Mouse (Mus musculus) liver, embryonic 14.5 days (tissue): ENCODE measurements around the gene Kif3a. TPM values are rescaled to one million over a fixed set of nuclear protein-coding genes. Genes with fewer than 3 reads are reported as not detected.
A peak's percentile ranks its signal among the peaks of the same experiment; 100 is the strongest.

Source experiments
- ATAC-seq: fragments of 200-750 bp; cut with Nextera tagmentation; 2 replicates; pipeline ENCODE4 v1.8.0; 2017; ENCODE audit warnings: moderate number of reproducible peaks, mild to moderate bottlenecking, moderate library complexity; ENCODE audit not compliant: insufficient read depth
- DNase-seq, 3 experiments: peaks; one replicate each; pipeline ENCODE4 v3.0.0-alpha.2; 2012 to 2013; ENCODE audit warnings: low read depth in 3 of 3, low spot score in 3 of 3
- H3K27ac ChIP-seq: fragments of 300-500 bp; sonication (generic); 2 replicates; pipeline ENCODE4 v1.5.1; 2014; ENCODE audit warnings: moderate library complexity, mild to moderate bottlenecking, control low read depth, inconsistent platforms
- H3K27me3 ChIP-seq: fragments of 300-500 bp; sonication (generic); 2 replicates; pipeline ENCODE4 v1.6.1; 2014; ENCODE audit warnings: mild to moderate bottlenecking, low read length, moderate library complexity; ENCODE audit not compliant: control insufficient read depth, insufficient read depth
- H3K36me3 ChIP-seq: fragments of 300-500 bp; sonication (generic); replicated peaks from 2 replicates; pipeline ENCODE4 v1.6.1; 2014; ENCODE audit warnings: low read depth; ENCODE audit not compliant: control insufficient read depth, insufficient read depth
- H3K4me1 ChIP-seq, 2 experiments: fragments of 200-500 bp in 1 of 2; fragments of 300-500 bp in 1 of 2; sonication (generic) in 1 of 2; replicated peaks; 2 replicates each; pipeline ENCODE4 v1.6.1; 2012 to 2014; ENCODE audit warnings: antibody characterized with exemption in 1 of 2, inconsistent platforms in 1 of 2, low read length in 1 of 2; ENCODE audit not compliant: control insufficient read depth in 2 of 2, insufficient read depth in 2 of 2
- H3K4me2 ChIP-seq: fragments of 300-500 bp; sonication (generic); 2 replicates; pipeline ENCODE4 v1.6.1; 2014; ENCODE audit warnings: low read depth, mild to moderate bottlenecking, control low read depth, moderate library complexity
- H3K4me3 ChIP-seq, 2 experiments: fragments of 200-500 bp in 1 of 2; fragments of 300-500 bp in 1 of 2; sonication (generic) in 1 of 2; 2 replicates each; pipeline ENCODE4 v1.5.1; 2012 to 2014; ENCODE audit warnings: low read depth in 2 of 2, low read length in 2 of 2, mild to moderate bottlenecking in 2 of 2, control low read depth in 1 of 2, inconsistent platforms in 1 of 2, moderate library complexity in 1 of 2; ENCODE audit not compliant: insufficient read depth in 1 of 2
- H3K9ac ChIP-seq: fragments of 300-500 bp; sonication (generic); replicated peaks from 2 replicates; pipeline ENCODE4 v1.6.1; 2014; ENCODE audit warnings: mild to moderate bottlenecking, control low read depth, moderate library complexity
- H3K9me3 ChIP-seq: fragments of 300-500 bp; sonication (generic); 2 replicates; pipeline ENCODE4 v1.6.1; 2016; ENCODE audit warnings: low read length, mixed read lengths; ENCODE audit not compliant: control insufficient read depth
- CTCF ChIP-seq: IDR thresholded peaks from 2 replicates; pipeline ENCODE4 v1.5.1; 2016; ENCODE audit warnings: antibody characterized with exemption, low read depth, control low read depth
- EP300 ChIP-seq: IDR thresholded peaks from 2 replicates; pipeline ENCODE4 v1.6.1; 2016; ENCODE audit warnings: antibody characterized with exemption, low read depth
- WGBS: fragments of 180-500 bp; shearing (Covaris S2); extraction: QIAGEN DNeasy Blood & Tissue Kit; methylation state at CpG from one replicate; pipeline ENCODE4 v1.1.7; 2014; ENCODE audit not compliant: insufficient replicate concordance; 5-methylcytosine and 5-hydroxymethylcytosine counted together
- polyA plus RNA-seq, 2 experiments: library from polyadenylated mRNA; depleted of rRNA in 1 of 2; stranded (reverse) in 1 of 2; unstranded in 1 of 2; fragments of >200 nt; fragmentation: Nextera tagmentation in 1 of 2; extraction: Ambion mirVana in 1 of 2; gene quantifications; 2 replicates each; pipeline versions ENCODE4 v1.2.1 to v1.2.3; 2012 to 2014

Gene Kif3a
- polyA plus RNA-seq, 2 experiments = 3.3 to 6.4 TPM

DNA sequence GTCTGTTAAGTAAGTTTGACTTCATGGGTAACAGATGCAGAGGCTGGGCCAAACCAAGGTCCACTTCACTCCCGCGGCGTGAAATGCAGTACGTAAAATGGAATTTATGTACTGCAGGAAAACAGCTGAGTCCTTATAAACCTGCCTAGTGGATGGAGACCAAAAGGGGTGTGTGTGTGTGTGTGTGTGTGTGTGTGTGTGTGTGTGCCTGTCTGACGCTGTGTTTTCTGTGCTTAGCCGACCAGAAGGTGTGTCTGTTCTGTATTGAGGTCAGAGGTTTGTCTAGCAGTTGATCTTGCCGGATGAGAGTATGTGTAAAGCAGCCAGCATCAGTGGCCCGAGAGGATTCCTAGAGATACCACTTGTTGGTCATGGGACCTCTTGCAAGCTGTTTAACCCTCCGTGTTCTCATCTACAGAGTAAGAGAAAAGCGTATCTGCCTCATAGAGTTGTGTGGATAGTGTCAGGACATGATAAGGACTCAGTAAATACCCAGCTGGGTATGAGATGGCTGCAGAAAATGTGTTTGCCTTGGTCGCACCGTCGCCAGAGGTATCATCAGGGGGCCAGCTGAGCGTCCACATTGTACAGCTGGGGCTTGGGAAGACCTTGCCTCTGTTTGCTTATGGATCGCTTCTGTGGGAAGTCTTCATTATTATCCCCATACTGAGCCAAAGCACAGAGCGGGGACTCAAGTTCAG lies 45.9 kb upstream of the Kif3a start:
- TF ChIP-seq CTCF (no peak), EP300 (0 out of 2 replicates have a peak, but pooled peaks have one; percentile 20)
- peak overlapping the region; percentile 80 to 96 for H3K4me3 ChIP-seq
- no peaks in the 10 kb centered on the region; the same call in 1 of the 2 replicates for H3K36me3 ChIP-seq
- no peaks in the 10 kb centered on the region for H3K9me3 ChIP-seq
- H3K9ac ChIP-seq = peak overlapping the region; percentile 98
- no peaks in the 10 kb centered on the region for H3K27me3 ChIP-seq
- H3K4me2 ChIP-seq = peak overlapping the region; percentile 98
- H3K4me1 ChIP-seq = peaks cover 47 to 53% of the 10 kb centered on the region in 2 experiments
- H3K27ac ChIP-seq = peak overlapping the region; percentile 95
- 19% methylated on average over 16 of the region's 16 CpGs for WGBS
- ATAC-seq = peak; percentile 34
- peak in 2 of 3 experiments; percentile 38 to 45 for DNase-seq

DNA sequence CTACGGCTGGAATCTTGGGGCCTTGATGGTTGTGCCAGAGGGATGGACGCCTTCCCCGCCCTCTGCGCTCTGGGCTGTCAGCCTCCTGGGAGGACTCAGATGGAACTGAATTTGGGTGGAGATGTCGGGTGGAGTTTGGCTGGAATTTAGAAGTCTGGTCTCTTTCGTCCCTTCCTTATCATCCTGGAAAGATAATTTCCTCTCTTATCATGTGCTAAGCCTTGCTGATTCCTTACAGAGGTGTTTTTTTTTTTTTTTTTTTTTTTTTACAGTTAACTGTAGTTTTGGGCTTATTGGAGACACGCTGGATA lies 45.4 kb upstream of the Kif3a start:
- no peaks in the 10 kb centered on the region for H3K27me3 ChIP-seq
- H3K4me3 ChIP-seq = peak overlapping the region; percentile 80 to 96
- no peaks in the 10 kb centered on the region for H3K9me3 ChIP-seq
- TF ChIP-seq CTCF (no peak), EP300 (no peak)
- peaks cover 43 to 50% of the 10 kb centered on the region in 2 experiments for H3K4me1 ChIP-seq
- no peaks in the 10 kb centered on the region; the same call in 1 of the 2 replicates for H3K36me3 ChIP-seq
- H3K27ac ChIP-seq = peak overlapping the region; percentile 95
- ATAC-seq = peak; percentile 15
- peak overlapping the region; percentile 98 for H3K9ac ChIP-seq
- peak overlapping the region; percentile 98 for H3K4me2 ChIP-seq
- peak in 1 of 3 experiments; percentile 58 for DNase-seq
- WGBS = 24% methylated on average over 7 of the region's 7 CpGs

DNA sequence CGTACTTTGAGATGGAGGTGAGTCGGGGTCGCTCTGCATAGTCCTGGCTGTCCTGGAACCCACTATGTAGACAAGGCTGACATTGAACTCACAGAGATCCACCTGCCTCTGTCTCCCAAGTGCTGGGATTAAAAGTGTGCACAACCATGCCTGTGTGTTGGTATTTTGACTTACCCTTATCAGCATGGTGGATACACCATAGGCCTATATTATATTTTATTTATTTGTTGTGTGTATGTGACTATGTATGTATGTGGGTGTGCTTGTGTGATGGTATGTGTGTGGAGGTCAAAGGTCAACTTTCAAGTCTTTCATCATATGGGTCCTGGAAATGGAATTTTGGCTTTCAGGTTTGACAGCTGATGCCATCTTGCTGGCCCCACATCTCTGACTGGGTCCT lies 44.8 kb upstream of the Kif3a start:
- Histone ChIP-seq H3K4me1 (peaks cover 39 to 44% of the 10 kb centered on the region in 2 experiments), H3K4me2 (peak overlapping the region; percentile 98), H3K27ac (peak overlapping the region; percentile 95)

DNA sequence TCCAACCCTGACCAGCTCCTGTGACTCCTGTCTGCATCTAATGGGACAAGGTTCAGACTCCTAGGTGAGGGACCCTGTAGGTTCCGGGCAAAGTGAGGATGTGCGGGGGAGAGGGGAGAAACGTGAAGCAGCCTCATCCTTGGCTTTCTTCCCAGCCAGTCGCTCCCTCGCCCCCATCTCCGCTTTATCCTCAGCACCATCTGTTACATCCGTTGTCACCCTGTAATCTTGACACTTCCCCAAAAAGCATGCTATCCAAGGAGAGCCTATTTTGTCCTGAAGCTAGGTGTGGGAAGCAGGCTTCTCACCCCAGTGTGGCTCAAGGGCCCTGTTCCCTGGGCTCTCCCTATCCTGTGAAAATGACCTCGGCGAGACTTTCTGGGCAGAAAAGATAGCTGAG lies 44.2 kb upstream of the Kif3a start:
- DNase-seq = no peak
- H3K4me3 ChIP-seq = peak overlapping the region in 1 of 2 experiments; percentile 80; a peak in 2 of 4 replicates
- 36% methylated on average over 9 of the region's 9 CpGs for WGBS
- peaks cover 37 to 41% of the 10 kb centered on the region in 2 experiments for H3K4me1 ChIP-seq
- ATAC-seq = no peak
- no peaks in the 10 kb centered on the region for H3K9me3 ChIP-seq
- H3K9ac ChIP-seq = no peak overlapping the region; the same call in none of the 2 replicates
- H3K36me3 ChIP-seq = no peaks in the 10 kb centered on the region; the same call in 1 of the 2 replicates
- no peaks in the 10 kb centered on the region for H3K27me3 ChIP-seq
- peak overlapping the region; percentile 98 for H3K4me2 ChIP-seq
- H3K27ac ChIP-seq = peak overlapping the region; percentile 18; the same call in 1 of the 2 replicates
- TF ChIP-seq EP300 = no peak
- no peak for TF ChIP-seq CTCF

More for the DNA sequence above, 44.8 kb upstream of the Kif3a start:
- ATAC-seq = no peak
- Histone ChIP-seq H3K9ac (peak overlapping the region; percentile 98), H3K4me3 (peak overlapping the region; percentile 80 to 96), H3K9me3 (no peaks in the 10 kb centered on the region), H3K27me3 (no peaks in the 10 kb centered on the region), H3K36me3 (no peaks in the 10 kb centered on the region; the same call in 1 of the 2 replicates)
- no peak for DNase-seq
- 74% methylated on average over 3 of the region's 3 CpGs for WGBS
- TF ChIP-seq EP300 = no peak
- no peak for TF ChIP-seq CTCF

DNA sequence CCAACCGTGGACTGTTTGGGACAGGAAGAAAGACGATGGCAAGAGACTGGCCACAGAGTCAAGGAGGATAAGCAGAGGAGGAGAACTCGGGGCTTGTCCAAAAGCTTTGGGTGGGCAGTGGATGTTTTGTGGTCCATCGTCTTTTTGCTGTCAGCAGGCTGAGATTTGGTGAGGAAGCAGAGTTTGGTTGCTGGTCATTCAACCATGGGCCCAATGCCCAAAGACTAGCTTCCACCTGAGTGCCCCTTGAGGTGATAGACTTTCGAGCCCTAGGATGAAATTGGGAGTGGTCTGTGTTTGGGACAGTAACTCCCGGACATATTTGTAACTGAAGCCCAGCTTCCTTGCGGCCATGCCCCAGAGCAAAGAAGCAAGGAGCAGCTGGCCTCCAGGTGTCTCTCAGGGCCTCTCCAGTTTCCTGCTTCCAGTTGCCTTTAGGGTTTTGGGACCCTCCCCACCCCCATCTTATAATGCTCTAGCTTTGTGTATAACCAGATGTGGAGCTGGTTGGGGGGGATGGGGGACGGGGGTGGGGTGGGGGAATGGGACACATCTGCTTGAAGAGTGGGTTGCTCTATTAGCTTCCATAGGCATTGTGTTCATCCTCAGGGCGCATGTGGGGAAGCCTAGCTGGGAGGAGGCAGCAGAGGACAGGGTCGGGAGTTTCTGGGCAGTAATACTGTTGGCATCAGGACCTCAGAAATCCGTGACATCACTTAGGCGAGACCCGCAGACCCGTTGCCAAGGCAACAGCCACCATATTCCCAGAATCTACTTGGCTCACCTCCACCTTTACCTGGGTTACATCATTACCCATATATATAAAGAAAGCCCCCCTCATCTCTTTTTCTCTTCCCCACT lies 43.4 kb upstream of the Kif3a start:
- ATAC-seq (no peak), DNase-seq (no peak)
- peaks cover 30 to 37% of the 10 kb centered on the region in 2 experiments for H3K4me1 ChIP-seq
- H3K9me3 ChIP-seq = no peaks in the 10 kb centered on the region
- no peak for TF ChIP-seq CTCF
- no peak for TF ChIP-seq EP300
- no peak overlapping the region for H3K27ac ChIP-seq
- H3K36me3 ChIP-seq = no peaks in the 10 kb centered on the region; the same call in 1 of the 2 replicates
- no peak overlapping the region; the same call in 1 of the 2 replicates for H3K4me2 ChIP-seq
- H3K9ac ChIP-seq = no peak overlapping the region
- WGBS = 77% methylated on average over 14 of the region's 14 CpGs
- H3K27me3 ChIP-seq = no peaks in the 10 kb centered on the region
- H3K4me3 ChIP-seq = no peak overlapping the region
